Comparison of ENCODE assay signal across 8 mouse cellular contexts in the genomic region with DNA sequence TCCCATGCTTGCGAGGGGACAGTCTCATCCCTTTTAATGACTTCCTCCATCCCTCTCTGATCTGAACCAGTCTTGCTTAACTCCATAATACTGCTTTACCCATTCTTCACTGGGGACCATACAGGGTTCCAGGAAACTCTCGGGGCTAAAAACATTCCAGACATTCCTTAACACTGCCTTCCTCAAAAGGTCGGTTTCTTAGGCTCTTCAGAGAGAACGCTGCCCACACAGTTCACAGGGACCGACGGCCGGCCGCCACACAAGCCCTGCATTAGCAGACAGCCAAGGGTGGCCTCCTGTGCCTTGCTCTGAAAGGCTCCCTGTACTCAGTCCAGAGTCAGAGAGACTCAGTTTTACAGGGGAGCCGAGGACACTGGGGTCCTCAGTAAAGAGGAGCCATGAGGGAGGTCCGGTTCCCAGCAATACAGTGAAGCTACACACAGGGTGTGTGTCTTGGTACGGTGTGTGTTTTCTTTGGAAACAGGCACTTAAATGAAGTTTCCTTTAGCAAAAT. TPM values are rescaled to one million over a fixed set of nuclear protein-coding genes. Genes with fewer than 3 reads are reported as not detected.
A peak's percentile ranks its signal among the peaks of the same experiment; 100 is the strongest.
DNase-seq lines count a peak whose midpoint lies in the region; ATAC-seq and TF ChIP-seq lines count a peak whose summit lies in the region.

No protein-coding gene starts in this region.

- TF ChIP-seq EP300 in stomach, postnatal 0 days (optimal IDR thresholded peaks at IDR 0.05), result no peak

- DNase-seq in retina, postnatal 1 day, result peak; percentile 11
- DNase-seq in retina, embryonic 14.5 days (ENCODE audit: low spot score), result no peak
- peak; percentile 90 for DNase-seq in kidney, postnatal 0 days (ENCODE audit: low spot score)
- no peak for DNase-seq in stomach, postnatal 0 days (ENCODE audit: low spot score)
- DNase-seq in thymus, postnatal 0 days (ENCODE audit: low spot score), result no peak
- DNase-seq in thymus, postnatal 25 days, result no peak

- H3K4me2 ChIP-seq in forebrain, embryonic 16.5 days (ENCODE audit: low read length), result no peak overlapping the region
- no peak overlapping the region; the same call in 1 of the 2 replicates for H3K4me2 ChIP-seq in kidney, postnatal 0 days (ENCODE audit: low read length)
- H3K4me2 ChIP-seq in stomach, postnatal 0 days (replicated peaks; ENCODE audit: low read depth), result no peak overlapping the region

- H3K9me3 ChIP-seq in forebrain, embryonic 16.5 days (ENCODE audit: control insufficient read depth, low read length), result no peaks in the 10 kb centered on the region
- H3K9me3 ChIP-seq in kidney, postnatal 0 days (replicated peaks; ENCODE audit: low read length), result no peaks in the 10 kb centered on the region
- H3K9me3 ChIP-seq in stomach, postnatal 0 days (ENCODE audit: control insufficient read depth, low read length), result no peaks in the 10 kb centered on the region

- ATAC-seq in forebrain, embryonic 16.5 days, result peak; percentile 57; the same call in 1 of the 2 replicates
- ATAC-seq in kidney, postnatal 0 days (replicated peaks; ENCODE audit: low FRiP score, low read depth), result peak; percentile 52; the same call in 1 of the 2 replicates
- no peak for ATAC-seq in stomach, postnatal 0 days (ENCODE audit: low FRiP score, low TSS enrichment)
- ATAC-seq in cerebellum, adult (ENCODE audit: insufficient number of reproducible peaks, low FRiP score, low TSS enrichment), result no peak

- TF ChIP-seq CTCF in kidney, postnatal 0 days (IDR thresholded peaks at IDR 0.05; ENCODE audit: low read depth), result no peak
- no peak for TF ChIP-seq CTCF in stomach, postnatal 0 days (IDR thresholded peaks at IDR 0.05; ENCODE audit: low read depth)

- no peak overlapping the region; the same call in 1 of the 2 replicates for H3K27ac ChIP-seq in forebrain, embryonic 16.5 days (ENCODE audit: low read length)
- peak overlapping the region; percentile 80 for H3K27ac ChIP-seq in kidney, postnatal 0 days
- H3K27ac ChIP-seq in stomach, postnatal 0 days (replicated peaks), result 0 out of 2 replicates have a peak overlapping the region, but pooled peaks have one; percentile 24

- H3K36me3 ChIP-seq in forebrain, embryonic 16.5 days (ENCODE audit: control insufficient read depth, insufficient read depth), result no peaks in the 10 kb centered on the region
- H3K36me3 ChIP-seq in kidney, postnatal 0 days (ENCODE audit: insufficient read depth, low read length), result no peaks in the 10 kb centered on the region
- H3K36me3 ChIP-seq in stomach, postnatal 0 days (ENCODE audit: control insufficient read depth, insufficient read depth, low read length), result no peaks in the 10 kb centered on the region

- H3K27me3 ChIP-seq in forebrain, embryonic 16.5 days (replicated peaks; ENCODE audit: control insufficient read depth, insufficient read depth, low read length), result peaks cover 2% of the 10 kb centered on the region; the same call in 1 of the 2 replicates
- H3K27me3 ChIP-seq in kidney, postnatal 0 days (ENCODE audit: insufficient read depth, low read length), result no peaks in the 10 kb centered on the region
- H3K27me3 ChIP-seq in stomach, postnatal 0 days (ENCODE audit: control insufficient read depth, insufficient read depth, low read length), result no peaks in the 10 kb centered on the region

- H3K9ac ChIP-seq in forebrain, embryonic 16.5 days (replicated peaks; ENCODE audit: low read depth, low read length), result no peak overlapping the region
- no peak overlapping the region for H3K9ac ChIP-seq in kidney, postnatal 0 days (ENCODE audit: low read depth, low read length)
- no peak overlapping the region for H3K9ac ChIP-seq in stomach, postnatal 0 days (ENCODE audit: low read length)

- WGBS in forebrain, embryonic 16.5 days, result 15% methylated on average over 11 of the region's 11 CpGs
- 7% methylated on average over 11 of the region's 11 CpGs for WGBS in kidney, postnatal 0 days
- WGBS in stomach, postnatal 0 days, result 24% methylated on average over 11 of the region's 11 CpGs

- H3K4me1 ChIP-seq in forebrain, embryonic 16.5 days (replicated peaks; ENCODE audit: control insufficient read depth, insufficient read depth, low read length), result no peaks in the 10 kb centered on the region; the same call in 1 of the 2 replicates
- peaks cover 8% of the 10 kb centered on the region; the same call in 1 of the 2 replicates for H3K4me1 ChIP-seq in kidney, postnatal 0 days (replicated peaks; ENCODE audit: insufficient read depth, low read length)
- no peaks in the 10 kb centered on the region; the same call in 1 of the 2 replicates for H3K4me1 ChIP-seq in stomach, postnatal 0 days (replicated peaks; ENCODE audit: control insufficient read depth, insufficient read depth)

- no peak overlapping the region for H3K4me3 ChIP-seq in forebrain, embryonic 16.5 days (replicated peaks; ENCODE audit: low read length)
- H3K4me3 ChIP-seq in kidney, postnatal 0 days (replicated peaks; ENCODE audit: low read depth, low read length), result no peak overlapping the region
- H3K4me3 ChIP-seq in stomach, postnatal 0 days (ENCODE audit: low read depth, low read length), result no peak overlapping the region

RNA-seq across cellular contexts. Expression of gene Ccn1, which starts 53.7 kb away (rescaled TPM):
- polyA plus RNA-seq in forebrain, embryonic 16.5 days (2015; fragmentation: Nextera tagmentation; extraction: Ambion mirVana), result 25.4 and 32.1 TPM in 2 replicates
- polyA plus RNA-seq in kidney, postnatal 0 days (2015; fragmentation: Nextera tagmentation; extraction: Ambion mirVana), result 74.8 and 86.4 TPM in 2 replicates
- polyA plus RNA-seq in stomach, postnatal 0 days (2015; fragmentation: Nextera tagmentation; extraction: Ambion mirVana), result 78.5 and 84.9 TPM in 2 replicates
- polyA plus RNA-seq in thymus, postnatal 0 days (2015; fragmentation: Nextera tagmentation; extraction: Ambion mirVana), result 5.7 and 8.0 TPM in 2 replicates

RNA-seq across cellular contexts. Expression of gene Ddah1, which starts 55.0 kb away (rescaled TPM):
- polyA plus RNA-seq in forebrain, embryonic 16.5 days (2015; fragmentation: Nextera tagmentation; extraction: Ambion mirVana), result 145 and 150 TPM in 2 replicates
- polyA plus RNA-seq in kidney, postnatal 0 days (2015; fragmentation: Nextera tagmentation; extraction: Ambion mirVana), result 108 and 119 TPM in 2 replicates
- 16.8 and 20.2 TPM in 2 replicates for polyA plus RNA-seq in stomach, postnatal 0 days (2015; fragmentation: Nextera tagmentation; extraction: Ambion mirVana)
- 2.9 and 3.2 TPM in 2 replicates for polyA plus RNA-seq in thymus, postnatal 0 days (2015; fragmentation: Nextera tagmentation; extraction: Ambion mirVana)

Comparison
In these comparisons a context has a peak if more than half of its experiments do, and no peak if none do; other contexts are left out.
1. DNase-seq: peak in retina, postnatal 1 day (single experiment) and kidney, postnatal 0 days (single experiment); none in retina, embryonic 14.5 days (single experiment), stomach, postnatal 0 days (single experiment), thymus, postnatal 0 days (single experiment) and thymus, postnatal 25 days (single experiment).
2. ATAC-seq: peak in forebrain, embryonic 16.5 days (single experiment) and kidney, postnatal 0 days (single experiment); none in stomach, postnatal 0 days (single experiment) and cerebellum, adult (single experiment).